Mouse (Mus musculus): ENCODE results near the gene Atn1. TPM values are rescaled to one million over a fixed set of nuclear protein-coding genes. Genes with fewer than 3 reads are reported as not detected.
A peak's percentile ranks its signal among the peaks of the same experiment; 100 is the strongest.
"Not testable (repeated sequence)": the region's sequence is repeated elsewhere in the genome, so short reads cannot be mapped to it uniquely, and the experiment has no call there.

Gene Atn1
- 100 to 1,000 TPM; 174 to 180 TPM for total RNA-seq (2021)

DNA sequence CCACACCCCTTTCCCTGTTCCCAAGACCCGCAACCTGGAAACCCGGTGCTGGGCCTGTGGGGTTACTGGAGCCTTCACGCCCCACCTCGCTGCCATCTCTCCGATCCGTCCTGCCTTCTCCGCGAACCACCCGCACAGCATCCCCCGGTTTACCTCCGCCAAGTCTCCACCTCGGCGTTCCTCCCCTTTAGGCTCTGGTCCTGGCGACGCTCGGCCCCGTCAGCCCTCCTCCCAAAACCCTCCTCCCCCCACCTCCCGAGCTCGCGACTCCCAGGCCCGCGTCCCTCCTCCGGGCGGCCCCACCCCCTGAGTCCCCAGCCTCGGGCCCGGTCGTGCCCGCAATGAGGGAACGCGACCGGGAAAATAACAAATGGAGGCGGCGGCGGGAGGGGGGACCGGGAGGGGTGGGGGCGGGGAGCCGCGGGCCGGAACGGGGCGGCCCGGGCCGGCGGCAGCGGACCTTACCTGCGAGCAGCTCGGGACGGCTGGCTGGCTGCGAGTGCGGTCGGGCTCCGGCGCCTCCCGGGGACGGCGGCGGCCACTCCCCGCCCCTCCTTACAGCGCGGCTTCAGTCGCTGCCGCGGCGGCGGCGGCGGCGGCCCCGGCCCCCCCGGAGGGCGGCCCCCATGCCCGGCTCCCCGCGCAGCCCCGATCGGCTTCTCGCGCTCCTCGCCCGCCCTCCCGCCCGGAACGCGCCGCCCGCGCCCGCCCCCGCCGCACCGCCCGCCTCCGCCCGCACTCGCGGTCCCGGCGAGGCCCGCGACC, at the start of gene Atn1, which contains the start of gene Gm45234:
TSS of gene Atn1 (minus strand) at position 694 of the 765 bp plus-strand sequence.
TSS of gene Gm45234 (minus strand) at position 191 of the 765 bp plus-strand sequence.
- intact Hi-C loops (cut with DNase I): loop anchor here (5.0 kb wide), 1 partner anchor 51 kb away; the partner anchor contains the start of gene Spsb2
- peak; percentile 78 for DNase-seq

DNA sequence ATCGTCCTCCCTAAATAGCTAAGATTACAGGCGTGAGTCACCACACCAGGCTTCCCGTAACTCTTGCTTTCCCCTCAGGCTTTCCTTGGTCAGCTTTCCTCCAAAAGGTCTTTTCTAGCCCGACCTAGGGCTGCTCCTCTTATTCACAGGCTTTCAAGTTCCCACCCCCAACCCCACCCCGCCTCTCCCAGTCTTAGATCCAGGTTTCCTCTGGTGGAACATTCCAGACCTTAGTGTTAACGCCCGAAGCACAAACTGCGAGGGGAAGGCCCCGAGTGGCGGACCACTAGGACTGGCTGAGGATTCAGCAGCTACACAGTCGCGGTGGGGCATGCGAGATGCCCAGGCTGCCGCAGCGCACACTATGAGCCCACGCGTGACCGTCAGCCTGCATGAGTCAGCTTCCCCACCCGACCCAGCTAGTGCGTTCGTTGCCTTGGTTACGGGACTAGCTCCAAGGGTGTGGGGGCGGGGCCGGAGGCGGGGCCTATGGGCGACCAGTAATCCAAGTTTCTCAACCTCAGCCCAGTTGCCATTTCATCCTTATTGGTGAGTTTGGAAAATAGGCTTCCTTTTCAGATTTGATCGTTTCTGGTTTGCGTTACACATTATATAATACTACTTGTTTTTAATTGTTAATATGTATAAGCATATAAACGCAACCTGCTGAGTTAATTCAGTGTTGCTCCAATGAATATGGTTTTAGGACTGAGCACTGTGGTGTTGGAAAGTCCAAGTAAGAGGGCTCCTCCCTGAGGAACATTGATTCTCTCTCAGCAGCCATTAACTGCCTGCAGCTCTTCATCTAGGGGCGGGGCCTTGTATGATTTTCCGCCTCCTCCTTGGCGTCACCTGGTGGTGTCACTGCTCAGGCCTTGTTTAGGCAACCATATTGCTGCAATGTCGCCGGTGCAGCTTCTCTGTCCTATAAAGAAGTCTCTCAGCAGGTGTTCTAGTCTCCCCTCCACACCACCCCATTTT, 49.3 kb upstream of the Atn1 start:
- intact Hi-C loops (cut with DNase I): loop anchor here (5.0 kb wide), 1 partner anchor 48 kb away; the partner anchor contains the start of genes Atn1 and Gm45234
- DNase-seq: peak; percentile 92

- intact Hi-C loops (cut with DNase I): no loop called here
- no peak for DNase-seq
Observed at GRCm38 (mm10) chr6:124804341-124804740, 48.0 kb upstream of the Atn1 start.

- intact Hi-C loops (cut with DNase I); DNase-seq: not testable (repeated sequence)
Observed at GRCm38 (mm10) chr6:124803691-124804090, 47.4 kb upstream of the Atn1 start.

- DNase-seq: no peak
- intact Hi-C loops (cut with DNase I): no loop called here
Observed at GRCm38 (mm10) chr6:124803061-124803460, 46.7 kb upstream of the Atn1 start.

- intact Hi-C loops (cut with DNase I): not testable (repeated sequence)
Observed at GRCm38 (mm10) chr6:124802400-124802799, 46.1 kb upstream of the Atn1 start.

DNA sequence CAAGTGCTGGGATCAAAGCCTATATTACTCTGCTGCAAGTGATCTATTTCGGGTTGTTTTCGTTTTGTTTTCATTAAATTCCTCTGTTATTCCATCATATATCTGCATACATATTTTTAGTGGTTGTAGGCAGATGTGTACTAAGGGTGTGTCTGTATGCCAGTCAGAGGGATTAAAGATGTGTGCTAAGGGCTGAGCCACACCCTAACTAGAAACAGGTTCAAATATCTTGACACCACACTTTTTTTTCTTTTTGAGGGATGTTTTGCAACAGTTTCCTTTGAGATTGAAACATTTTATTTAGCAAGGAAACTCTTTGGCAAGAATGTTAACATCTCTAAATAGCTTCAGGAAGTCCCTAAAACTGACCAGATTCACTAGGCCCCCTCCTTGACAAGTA, 39.9 kb upstream of the Atn1 start:
- no peak for DNase-seq
- intact Hi-C loops (cut with DNase I): no loop called here

More at GRCm38 (mm10) chr6:124802400-124802799, 46.1 kb upstream of the Atn1 start:
- not testable (repeated sequence) for DNase-seq

GRCm38 (mm10) chr6:124795781-124796180, 39.5 kb upstream of the Atn1 start:
- intact Hi-C loops (cut with DNase I): no loop called here
- DNase-seq: no peak

- intact Hi-C loops (cut with DNase I): no loop called here
- no peak for DNase-seq
Observed at GRCm38 (mm10) chr6:124791911-124792310, 35.6 kb upstream of the Atn1 start.

- DNase-seq: no peak
- intact Hi-C loops (cut with DNase I): no loop called here
Observed at GRCm38 (mm10) chr6:124790121-124790520, 33.8 kb upstream of the Atn1 start.

- intact Hi-C loops (cut with DNase I): no loop called here
- peak; percentile 24 for DNase-seq
Observed at GRCm38 (mm10) chr6:124789519-124789918, 33.2 kb upstream of the Atn1 start.

GRCm38 (mm10) chr6:124787722-124788121, 31.4 kb upstream of the Atn1 start:
- intact Hi-C loops (cut with DNase I): no loop called here
- DNase-seq: no peak

GRCm38 (mm10) chr6:124786756-124787420, 30.6 kb upstream of the Atn1 start:
- DNase-seq: no peak
- intact Hi-C loops (cut with DNase I): no loop called here

GRCm38 (mm10) chr6:124782436-124782835, 26.1 kb upstream of the Atn1 start:
- DNase-seq: no peak
- intact Hi-C loops (cut with DNase I): no loop called here

GRCm38 (mm10) chr6:124780917-124781316, 24.6 kb upstream of the Atn1 start:
- no peak for DNase-seq
- intact Hi-C loops (cut with DNase I): no loop called here

DNA sequence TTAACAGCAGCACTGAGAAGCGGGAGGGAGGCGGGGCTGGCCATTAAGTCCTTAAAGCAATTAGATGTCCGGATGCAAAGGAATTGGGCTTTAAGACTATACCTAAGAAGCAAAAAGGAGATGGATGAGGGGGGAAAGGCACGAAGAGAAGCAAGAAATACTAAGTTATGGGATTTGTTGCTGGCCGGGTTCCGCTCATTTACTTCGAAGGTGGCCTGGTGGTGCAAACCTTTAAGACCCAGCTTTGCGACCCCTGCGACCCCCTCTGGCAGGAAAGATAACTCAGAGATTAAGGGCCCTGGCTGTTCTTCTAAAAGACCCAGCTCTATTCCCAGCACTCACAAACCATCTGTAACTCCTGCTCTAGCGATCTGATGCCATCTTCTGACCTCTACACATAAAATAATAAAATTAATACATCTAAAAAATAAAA, 23.7 kb upstream of the Atn1 start:
- no peak for DNase-seq
- intact Hi-C loops (cut with DNase I): no loop called here

- intact Hi-C loops (cut with DNase I): no loop called here
- DNase-seq: peak; percentile 39
Observed at GRCm38 (mm10) chr6:124779222-124779983, 23.1 kb upstream of the Atn1 start, which contains the start of gene Lrrc23. Gene Lrrc23 (minus strand): TSS chr6:124779727.

GRCm38 (mm10) chr6:124770511-124770910, 14.2 kb upstream of the Atn1 start:
- no peak for DNase-seq
- intact Hi-C loops (cut with DNase I): no loop called here

DNA sequence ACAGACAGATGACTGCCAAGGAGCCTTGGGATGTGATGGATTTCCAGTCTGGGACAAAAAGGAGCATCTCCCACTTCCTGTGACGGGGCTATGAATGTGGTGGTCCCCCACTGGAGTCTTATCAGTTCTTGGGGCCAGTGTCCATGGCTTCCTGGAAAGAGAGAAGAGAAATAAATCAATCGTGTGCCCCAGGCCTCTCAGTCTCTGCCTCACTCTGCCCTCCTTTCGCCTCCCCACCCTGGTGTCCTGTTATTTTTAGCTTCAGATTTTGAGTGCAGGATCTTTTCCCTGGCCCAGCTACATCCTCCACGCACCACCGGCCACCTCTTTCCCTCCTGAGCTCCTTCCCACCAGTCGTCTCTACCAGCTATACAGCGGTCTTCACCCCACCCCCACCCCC, 13.7 kb upstream of the Atn1 start:
- DNase-seq: no peak
- intact Hi-C loops (cut with DNase I): no loop called here

Measured in left cerebral cortex, postnatal 4 days (tissue).